Mouse (Mus musculus): ENCODE measurements around the gene Wdr70. TPM values are rescaled to one million over a fixed set of nuclear protein-coding genes. Genes with fewer than 3 reads are reported as not detected.

Wdr70 gene
- total and polyA plus RNA-seq, 3 experiments: 21.9 to 37.1 (median 23.6) TPM

DNA sequence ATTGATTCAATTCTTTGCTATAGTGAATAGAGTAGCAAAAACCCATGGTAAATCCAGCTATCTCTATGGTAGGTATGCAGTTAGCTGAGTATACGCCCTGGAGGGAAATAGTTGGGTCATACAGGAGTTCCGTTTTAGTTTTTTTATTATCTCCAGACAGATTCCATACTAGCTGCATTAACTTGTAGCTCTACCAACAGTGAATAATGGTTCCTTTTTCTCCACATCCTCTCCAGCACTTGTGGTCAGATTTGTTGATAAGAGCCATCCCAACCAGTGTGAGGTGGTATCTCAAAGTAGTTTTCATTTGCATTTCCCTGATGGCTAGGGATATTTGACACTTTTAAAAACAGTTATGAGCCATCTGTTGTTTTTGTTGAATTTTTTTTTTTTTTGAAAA is 100.9 kb downstream of the Wdr70 start:
- Histone ChIP-seq H3K79me2 (replicated peaks; ENCODE audit: control insufficient read depth, extremely low read depth, insufficient read depth, poor library complexity, severe bottlenecking) (no peaks in the 10 kb centered on the region), H3K9ac (ENCODE audit: insufficient read depth, low read depth) (no peak overlapping the region), H3K4me2 (ENCODE audit: insufficient read depth, low read depth, poor library complexity, severe bottlenecking) (no peak overlapping the region), H3K36me3 (replicated peaks in 1 of 2; ENCODE audit: control insufficient read depth in 1 of 2, insufficient read depth in 1 of 2, low read length in 1 of 2) (peaks cover 5 to 16% of the 10 kb centered on the region in 2 experiments), H3K27ac (ENCODE audit: insufficient read depth, low read depth) (no peak overlapping the region), H3K4me1 (ENCODE audit: control insufficient read depth in 1 of 2, insufficient read depth in 2 of 2) (no peaks in the 10 kb centered on the region), H3K9me3 (replicated peaks; ENCODE audit: low read length) (no peaks in the 10 kb centered on the region), H3K27me3 (replicated peaks) (no peaks in the 10 kb centered on the region), H3K4me3 (replicated peaks in 1 of 3; ENCODE audit: low read depth in 2 of 3, low read length in 2 of 3, poor library complexity in 1 of 3) (no peak overlapping the region)
- no peak for DNase-seq (ENCODE audit: extremely low read depth)
- no peak for TF ChIP-seq USF2 (conservative IDR thresholded peaks at IDR 0.05; ENCODE audit: low read depth, low read length)
- TF ChIP-seq IRF4 (IDR thresholded peaks at IDR 0.05; ENCODE audit: low read depth, low read length): no peak
- no peak for TF ChIP-seq CHD2 (IDR thresholded peaks at IDR 0.05; ENCODE audit: low read length)
- TF ChIP-seq KAT2A (IDR thresholded peaks at IDR 0.05; ENCODE audit: insufficient replicate concordance, low read length): no peak
- no peak for TF ChIP-seq MXI1 (IDR thresholded peaks at IDR 0.05; ENCODE audit: low read depth, low read length)
- TF ChIP-seq MAX (IDR thresholded peaks at IDR 0.05; ENCODE audit: low read length): no peak
- no peak for TF ChIP-seq ZNF384 (IDR thresholded peaks at IDR 0.05; ENCODE audit: low read depth, low read length)
- TF ChIP-seq BHLHE40 (IDR thresholded peaks at IDR 0.05; ENCODE audit: low read depth, low read length): no peak
- no peak for TF ChIP-seq PAX5 (IDR thresholded peaks at IDR 0.05; ENCODE audit: low read length)
- TF ChIP-seq ELF1 (IDR thresholded peaks at IDR 0.05; ENCODE audit: low read depth, low read length): no peak
- TF ChIP-seq ETS1 (conservative IDR thresholded peaks at IDR 0.05; ENCODE audit: low read depth, low read length): no peak
- no peak for TF ChIP-seq MEF2A (IDR thresholded peaks at IDR 0.05; ENCODE audit: borderline replicate concordance, low read depth, low read length)
- no peak for TF ChIP-seq JUN (IDR thresholded peaks at IDR 0.05; ENCODE audit: insufficient read depth, low read depth, low read length)
- no peak for TF ChIP-seq EP300 (IDR thresholded peaks at IDR 0.05; ENCODE audit: low read length)
- no peak for TF ChIP-seq RAD21 (IDR thresholded peaks at IDR 0.05; ENCODE audit: low read depth, low read length)
- TF ChIP-seq ZMIZ1 (IDR thresholded peaks at IDR 0.05; ENCODE audit: low read depth, low read length): no peak
- no peak for TF ChIP-seq USF1 (IDR thresholded peaks at IDR 0.05; ENCODE audit: low read depth, low read length)
- no peak for TF ChIP-seq MYC (IDR thresholded peaks at IDR 0.05; ENCODE audit: low read depth, low read length)
- dilution Hi-C loops (cut with MboI; ENCODE audit: extremely low pct_ligation_motif_present, extremely low pct_unique_long_range_greater_than_20kb, low sequenced_read_pairs): no loop called here
- in situ Hi-C loops (cut with MboI; ENCODE audit: low pct_ligation_motif_present, low pct_unique_long_range_greater_than_20kb, low sequenced_read_pairs): no loop called here

DNA sequence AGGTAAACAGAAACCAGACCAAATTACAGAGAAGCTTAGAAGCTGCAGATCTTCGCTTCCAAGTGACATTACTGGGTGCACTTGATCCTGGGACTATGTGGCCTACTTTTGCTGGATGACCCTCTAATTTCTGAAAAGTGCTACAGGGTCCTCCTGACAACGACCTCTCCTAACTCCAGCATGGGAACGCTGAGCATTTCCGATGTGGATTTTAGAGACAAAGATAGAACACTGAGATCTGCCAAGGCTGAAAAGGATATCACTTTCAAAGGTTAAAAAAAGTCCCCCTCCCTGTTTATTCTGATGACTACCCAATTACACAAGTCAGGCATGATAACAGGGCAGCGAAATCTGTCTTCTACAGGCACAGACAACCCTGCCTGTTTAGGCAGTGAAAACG is 105.3 kb downstream of the Wdr70 start:
- in situ Hi-C loops (cut with MboI; ENCODE audit: low pct_ligation_motif_present, low pct_unique_long_range_greater_than_20kb, low sequenced_read_pairs) (no loop called here), dilution Hi-C loops (cut with MboI; ENCODE audit: extremely low pct_ligation_motif_present, extremely low pct_unique_long_range_greater_than_20kb, low sequenced_read_pairs) (no loop called here)
- no peak for TF ChIP-seq ZNF384 (IDR thresholded peaks at IDR 0.05; ENCODE audit: low read depth, low read length)
- Histone ChIP-seq H3K9ac (ENCODE audit: insufficient read depth, low read depth) (no peak overlapping the region), H3K4me3 (replicated peaks in 1 of 3; ENCODE audit: low read depth in 2 of 3, low read length in 2 of 3, poor library complexity in 1 of 3) (no peak overlapping the region), H3K9me3 (replicated peaks; ENCODE audit: low read length) (no peaks in the 10 kb centered on the region), H3K27ac (ENCODE audit: insufficient read depth, low read depth) (no peak overlapping the region), H3K4me2 (ENCODE audit: insufficient read depth, low read depth, poor library complexity, severe bottlenecking) (no peak overlapping the region), H3K79me2 (replicated peaks; ENCODE audit: control insufficient read depth, extremely low read depth, insufficient read depth, poor library complexity, severe bottlenecking) (no peaks in the 10 kb centered on the region), H3K36me3 (replicated peaks in 1 of 2; ENCODE audit: control insufficient read depth in 1 of 2, insufficient read depth in 1 of 2, low read length in 1 of 2) (peaks cover 5 to 17% of the 10 kb centered on the region in 2 experiments), H3K4me1 (ENCODE audit: control insufficient read depth in 1 of 2, insufficient read depth in 2 of 2) (no peaks in the 10 kb centered on the region), H3K27me3 (replicated peaks) (no peaks in the 10 kb centered on the region)
- no peak for DNase-seq (ENCODE audit: extremely low read depth)
